Mouse (Mus musculus) megakaryocyte, embryonic 14.5 days (primary cell): ENCODE measurements around the gene Dzank1. TPM values are rescaled to one million over a fixed set of nuclear protein-coding genes. Genes with fewer than 3 reads are reported as not detected.

ENCODE experiments used
- H3K27me3 ChIP-seq: replicated peaks from 2 replicates; pipeline ENCODE3; 2012; ENCODE audit warnings: inconsistent platforms
- H3K36me3 ChIP-seq: replicated peaks from 2 replicates; pipeline ENCODE3; 2012; ENCODE audit warnings: low read length, inconsistent platforms, mixed read lengths
- H3K4me1 ChIP-seq: 2 replicates; pipeline ENCODE4 v1.6.1; 2012; ENCODE audit warnings: inconsistent platforms
- H3K4me3 ChIP-seq: replicated peaks from 2 replicates; pipeline ENCODE3; 2012; ENCODE audit warnings: moderate library complexity, mild to moderate bottlenecking, inconsistent platforms
- H3K9me3 ChIP-seq: 2 replicates; pipeline ENCODE4 v1.6.1; 2012; ENCODE audit warnings: inconsistent platforms
- FLI1 ChIP-seq: IDR thresholded peaks from 2 replicates; pipeline ENCODE4 v1.6.1; 2012; ENCODE audit warnings: low read length, inconsistent platforms, mixed read lengths
- GATA1 ChIP-seq: IDR thresholded peaks from 3 replicates; pipeline ENCODE4 v1.6.1; 2012; ENCODE audit warnings: mixed read lengths, low read length, inconsistent platforms, borderline replicate concordance
- polyA plus RNA-seq: library from polyadenylated mRNA; stranded (reverse); fragments of >175 nt; gene quantifications from 2 replicates; pipeline ENCODE4 v1.2.3, GENCODE M21; 2012; ENCODE audit warnings: low replicate concordance; ENCODE audit not compliant: insufficient read depth

Gene Dzank1
- polyA plus RNA-seq, 1 experiment = 0.07 TPM

GRCm38 (mm10) chr2:144446360-144446999 is 80.7 kb downstream of the Dzank1 start:
- H3K36me3 ChIP-seq = no peaks in the 10 kb centered on the region
- H3K9me3 ChIP-seq = no peaks in the 10 kb centered on the region
- no peaks in the 10 kb centered on the region for H3K4me1 ChIP-seq
- no peak overlapping the region for H3K4me3 ChIP-seq
- no peak for TF ChIP-seq GATA1
- no peak for TF ChIP-seq FLI1
- peaks cover 21% of the 10 kb centered on the region for H3K27me3 ChIP-seq

- no peaks in the 10 kb centered on the region for H3K36me3 ChIP-seq
- H3K4me3 ChIP-seq = no peak overlapping the region
- no peaks in the 10 kb centered on the region for H3K9me3 ChIP-seq
- peaks cover 6% of the 10 kb centered on the region for H3K27me3 ChIP-seq
- TF ChIP-seq GATA1 = no peak
- no peak for TF ChIP-seq FLI1
- no peaks in the 10 kb centered on the region for H3K4me1 ChIP-seq
Observed at GRCm38 (mm10) chr2:144441386-144441915, 85.8 kb downstream of the Dzank1 start.

- Histone ChIP-seq H3K36me3 (no peaks in the 10 kb centered on the region), H3K9me3 (no peaks in the 10 kb centered on the region), H3K4me1 (no peaks in the 10 kb centered on the region), H3K4me3 (no peak overlapping the region), H3K27me3 (no peaks in the 10 kb centered on the region)
- no peak for TF ChIP-seq FLI1
- no peak for TF ChIP-seq GATA1
Observed at GRCm38 (mm10) chr2:144439191-144439700, 88.0 kb downstream of the Dzank1 start.

GRCm38 (mm10) chr2:144438424-144438823 is 88.8 kb downstream of the Dzank1 start:
- TF ChIP-seq FLI1 = no peak
- TF ChIP-seq GATA1 = no peak
- H3K4me3 ChIP-seq = no peak overlapping the region
- no peaks in the 10 kb centered on the region for H3K9me3 ChIP-seq
- no peaks in the 10 kb centered on the region for H3K4me1 ChIP-seq
- no peaks in the 10 kb centered on the region for H3K27me3 ChIP-seq
- H3K36me3 ChIP-seq = no peaks in the 10 kb centered on the region

GRCm38 (mm10) chr2:144435679-144436078 is 91.5 kb downstream of the Dzank1 start:
- no peaks in the 10 kb centered on the region for H3K27me3 ChIP-seq
- TF ChIP-seq FLI1 = no peak
- TF ChIP-seq GATA1 = no peak
- no peak overlapping the region for H3K4me3 ChIP-seq
- no peaks in the 10 kb centered on the region for H3K4me1 ChIP-seq
- H3K9me3 ChIP-seq = no peaks in the 10 kb centered on the region
- no peaks in the 10 kb centered on the region for H3K36me3 ChIP-seq

- Histone ChIP-seq H3K4me1 (no peaks in the 10 kb centered on the region), H3K4me3 (no peak overlapping the region), H3K27me3 (peaks cover 5% of the 10 kb centered on the region), H3K9me3 (no peaks in the 10 kb centered on the region), H3K36me3 (no peaks in the 10 kb centered on the region)
- TF ChIP-seq GATA1 (no peak), FLI1 (no peak)
Observed at GRCm38 (mm10) chr2:144431286-144431825, 95.9 kb downstream of the Dzank1 start.

- no peaks in the 10 kb centered on the region for H3K4me1 ChIP-seq
- H3K9me3 ChIP-seq = no peaks in the 10 kb centered on the region
- H3K36me3 ChIP-seq = no peaks in the 10 kb centered on the region
- H3K4me3 ChIP-seq = no peak overlapping the region
- TF ChIP-seq GATA1 = no peak
- TF ChIP-seq FLI1 = no peak
- peaks cover 7% of the 10 kb centered on the region for H3K27me3 ChIP-seq
Observed at GRCm38 (mm10) chr2:144429171-144429570, 98.0 kb downstream of the Dzank1 start.

GRCm38 (mm10) chr2:144428659-144429058 is 98.6 kb downstream of the Dzank1 start:
- no peaks in the 10 kb centered on the region for H3K36me3 ChIP-seq
- peaks cover 7% of the 10 kb centered on the region for H3K27me3 ChIP-seq
- no peaks in the 10 kb centered on the region for H3K4me1 ChIP-seq
- H3K4me3 ChIP-seq = no peak overlapping the region
- TF ChIP-seq FLI1 (no peak), GATA1 (no peak)
- H3K9me3 ChIP-seq = peaks cover 4% of the 10 kb centered on the region

GRCm38 (mm10) chr2:144427852-144428251 is 99.4 kb downstream of the Dzank1 start:
- no peaks in the 10 kb centered on the region for H3K4me1 ChIP-seq
- H3K4me3 ChIP-seq = no peak overlapping the region
- TF ChIP-seq GATA1 (no peak), FLI1 (no peak)
- peaks cover 7% of the 10 kb centered on the region for H3K27me3 ChIP-seq
- peaks cover 12% of the 10 kb centered on the region for H3K9me3 ChIP-seq
- H3K36me3 ChIP-seq = no peaks in the 10 kb centered on the region

GRCm38 (mm10) chr2:144425761-144426160 is 101.5 kb downstream of the Dzank1 start:
- Histone ChIP-seq H3K36me3 (no peaks in the 10 kb centered on the region), H3K4me3 (no peak overlapping the region), H3K4me1 (no peaks in the 10 kb centered on the region), H3K9me3 (peaks cover 18% of the 10 kb centered on the region), H3K27me3 (peaks cover 7% of the 10 kb centered on the region)
- TF ChIP-seq GATA1 (no peak), FLI1 (no peak)
